8 mouse cellular contexts compared by ENCODE assay signal in the genomic region with DNA sequence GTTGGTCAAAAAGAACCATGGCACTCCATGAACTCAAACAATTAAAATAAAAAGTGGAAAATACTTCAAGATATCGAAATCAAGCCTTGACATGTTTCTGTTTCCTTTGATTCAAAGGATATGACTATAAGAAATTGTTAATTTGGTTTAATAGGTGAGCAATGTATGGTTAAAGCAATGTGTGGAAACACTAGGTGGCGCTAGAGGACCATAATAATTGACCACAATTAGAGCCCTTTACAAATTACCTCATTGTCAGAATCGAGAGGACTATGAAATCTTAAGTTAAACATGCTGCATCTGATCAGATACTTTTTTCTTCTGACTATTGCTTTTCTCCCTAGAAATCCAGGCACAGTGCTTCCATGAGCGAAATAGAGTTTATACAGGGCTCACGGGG. TPM values are rescaled to one million over a fixed set of nuclear protein-coding genes. Genes with fewer than 3 reads are reported as not detected.
DNase-seq lines count a peak whose midpoint lies in the region; ATAC-seq and TF ChIP-seq lines count a peak whose summit lies in the region.

No protein-coding gene starts in this region.

- H3K9ac ChIP-seq in embryonic facial prominence, embryonic 11.5 days (replicated peaks; ENCODE audit: low read length), result no peak overlapping the region
- no peak overlapping the region for H3K9ac ChIP-seq in liver, postnatal 0 days (replicated peaks)

- DNase-seq in ovary, postnatal 14 days (ENCODE audit: low spot score), result peak; percentile 37
- no peak for DNase-seq in ovary, postnatal 10 days (ENCODE audit: low spot score)
- DNase-seq in embryonic facial prominence, embryonic 11.5 days (ENCODE audit: low spot score), result peak; percentile 87
- DNase-seq in induced T-regulatory cell, adult 2 months (ENCODE audit: low read depth), result peak; percentile 64
- peak; percentile 37 for DNase-seq in liver, postnatal 0 days
- DNase-seq in retina, postnatal 1 day, result peak; percentile 80
- no peak for DNase-seq in urinary bladder, adult 18-20 months (ENCODE audit: low spot score in 2 of 2)

- no peak overlapping the region for H3K27ac ChIP-seq in embryonic facial prominence, embryonic 11.5 days (replicated peaks; ENCODE audit: low read depth, low read length)
- H3K27ac ChIP-seq in liver, postnatal 0 days (ENCODE audit: low read depth), result no peak overlapping the region

- H3K9me3 ChIP-seq in embryonic facial prominence, embryonic 11.5 days (replicated peaks; ENCODE audit: control insufficient read depth, low read length), result no peaks in the 10 kb centered on the region
- no peaks in the 10 kb centered on the region for H3K9me3 ChIP-seq in liver, postnatal 0 days (ENCODE audit: low read length)

- 20% methylated on average over 5 of the region's 5 CpGs for WGBS in embryonic facial prominence, embryonic 11.5 days
- 20% methylated on average over 5 of the region's 5 CpGs for WGBS in liver, postnatal 0 days (ENCODE audit: insufficient replicate concordance)

- no peak overlapping the region for H3K4me3 ChIP-seq in embryonic facial prominence, embryonic 11.5 days (ENCODE audit: low read depth, low read length)
- no peak overlapping the region for H3K4me3 ChIP-seq in liver, postnatal 0 days (ENCODE audit: low read depth, low read length)

- no peak for TF ChIP-seq EP300 in liver, postnatal 0 days (IDR thresholded peaks at IDR 0.05; ENCODE audit: low read depth)

- H3K4me1 ChIP-seq in embryonic facial prominence, embryonic 11.5 days (ENCODE audit: control insufficient read depth, insufficient read depth, low read length), result no peaks in the 10 kb centered on the region
- H3K4me1 ChIP-seq in liver, postnatal 0 days (ENCODE audit: insufficient read depth), result no peaks in the 10 kb centered on the region

- H3K27me3 ChIP-seq in embryonic facial prominence, embryonic 11.5 days (ENCODE audit: control insufficient read depth, insufficient read depth, low read length), result no peaks in the 10 kb centered on the region
- no peaks in the 10 kb centered on the region for H3K27me3 ChIP-seq in liver, postnatal 0 days (ENCODE audit: insufficient read depth, low read length)

- H3K36me3 ChIP-seq in embryonic facial prominence, embryonic 11.5 days (replicated peaks; ENCODE audit: control insufficient read depth, insufficient read depth, low read depth, low read length), result no peaks in the 10 kb centered on the region
- no peaks in the 10 kb centered on the region for H3K36me3 ChIP-seq in liver, postnatal 0 days (replicated peaks; ENCODE audit: insufficient read depth, low read length)

- peak; percentile 73 for TF ChIP-seq CTCF in liver, postnatal 0 days (IDR thresholded peaks at IDR 0.05; ENCODE audit: low read depth)

- peak; percentile 61 for ATAC-seq in activated CD4-positive, CD25-positive, alpha-beta regulatory T cell, adult 4 months
- no peak for ATAC-seq in embryonic facial prominence, embryonic 11.5 days (replicated peaks; ENCODE audit: insufficient number of reproducible peaks, low FRiP score, low TSS enrichment, low read depth)
- no peak for ATAC-seq in liver, postnatal 0 days

- H3K4me2 ChIP-seq in embryonic facial prominence, embryonic 11.5 days (ENCODE audit: low read depth, low read length), result no peak overlapping the region
- H3K4me2 ChIP-seq in liver, postnatal 0 days (ENCODE audit: low read depth, low read length), result no peak overlapping the region

RNA-seq across cellular contexts. Expression of a gene that starts 12.5 kb away (rescaled TPM):
- not detected for polyA plus RNA-seq in activated CD4-positive, CD25-positive, alpha-beta regulatory T cell, adult 4 months (2017; shearing (Covaris generic))
- polyA plus RNA-seq in embryonic facial prominence, embryonic 11.5 days (2014; fragmentation: Nextera tagmentation; extraction: Ambion mirVana), result 0.79 and 1.4 TPM in 2 replicates
- not detected in 2 replicates for polyA plus RNA-seq in liver, postnatal 0 days (2015; fragmentation: Nextera tagmentation; extraction: Ambion mirVana)

Comparison
In these comparisons a context has a peak if more than half of its experiments do, and no peak if none do; other contexts are left out.
1. DNase-seq: peak in ovary, postnatal 14 days (single experiment), embryonic facial prominence, embryonic 11.5 days (single experiment), induced T-regulatory cell, adult 2 months (single experiment), liver, postnatal 0 days (single experiment) and retina, postnatal 1 day (single experiment); none in ovary, postnatal 10 days (single experiment) and urinary bladder, adult 18-20 months (0 of 2).